Mouse (Mus musculus) testis, postnatal 14 days (tissue): Measurements from ENCODE around the gene Fam129c.

Experiments used
- DNase-seq: peaks from one replicate; pipeline ENCODE4 v3.0.0; 2021; ENCODE audit warnings: low spot score

Fam129c gene

DNA sequence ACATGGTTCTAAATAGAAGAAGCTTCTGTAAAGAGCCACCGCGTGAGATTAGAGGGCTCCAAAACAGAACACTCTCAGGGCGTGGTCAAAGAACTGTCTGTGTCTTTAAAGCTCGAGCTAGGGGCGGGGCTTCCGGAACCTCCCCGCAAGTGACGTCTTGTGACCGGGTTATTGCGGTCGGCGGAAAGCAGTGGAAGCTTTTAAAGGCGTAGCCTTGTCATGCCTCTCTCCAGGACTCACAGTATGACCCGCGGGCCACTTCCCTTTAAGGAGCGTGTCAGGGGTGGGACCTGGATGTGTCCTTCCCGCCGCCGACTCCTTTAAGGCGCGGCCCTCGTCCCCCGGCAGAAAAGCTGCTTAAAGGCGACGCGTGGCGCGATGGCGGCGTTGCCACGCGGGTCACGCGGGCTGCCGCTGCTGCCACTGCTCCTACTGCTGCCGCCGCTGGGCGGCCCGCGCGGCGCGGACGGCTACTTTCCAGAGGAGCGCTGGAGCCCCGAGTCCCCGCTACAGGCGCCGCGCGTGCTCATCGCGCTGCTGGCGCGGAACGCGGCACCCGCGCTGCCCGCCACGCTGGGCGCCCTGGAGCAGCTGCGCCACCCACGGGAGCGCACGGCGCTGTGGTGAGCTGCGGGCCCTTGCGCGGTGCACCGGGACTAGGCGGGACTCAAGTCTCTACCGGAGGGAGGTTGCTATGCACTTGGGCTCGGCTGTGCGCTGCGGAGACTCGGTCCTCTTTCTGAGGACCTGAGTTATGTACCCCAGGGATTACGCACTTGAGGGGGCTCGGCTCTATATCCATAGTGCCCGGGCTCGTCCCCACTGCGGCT lies 13.6 kb downstream of the Fam129c start, which contains the start of gene Colgalt1:
Gene Colgalt1 (plus strand): TSS at position 177 of the 830 bp plus-strand sequence.
- peak; percentile 99 for DNase-seq

DNA sequence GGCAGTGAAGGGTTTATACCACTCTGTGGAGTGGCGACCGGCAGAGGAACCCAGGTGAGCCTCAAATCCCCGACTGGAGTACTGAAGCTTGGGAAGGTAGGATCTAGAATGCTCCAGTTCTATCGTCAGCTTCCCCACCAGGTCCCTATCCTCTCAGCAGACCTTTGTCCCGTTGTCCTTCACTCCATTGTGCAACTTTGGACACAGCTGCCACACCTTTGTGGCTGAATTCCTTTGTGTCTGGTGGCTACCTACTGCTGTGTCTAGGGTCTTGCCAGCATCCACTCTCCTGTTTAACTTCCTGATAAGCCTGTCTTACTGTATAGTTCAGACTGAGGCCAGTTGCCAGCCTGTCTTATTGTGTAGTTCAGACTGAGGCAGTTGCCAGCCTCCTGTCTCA lies 14.7 kb downstream of the Fam129c start:
- no peak for DNase-seq

DNA sequence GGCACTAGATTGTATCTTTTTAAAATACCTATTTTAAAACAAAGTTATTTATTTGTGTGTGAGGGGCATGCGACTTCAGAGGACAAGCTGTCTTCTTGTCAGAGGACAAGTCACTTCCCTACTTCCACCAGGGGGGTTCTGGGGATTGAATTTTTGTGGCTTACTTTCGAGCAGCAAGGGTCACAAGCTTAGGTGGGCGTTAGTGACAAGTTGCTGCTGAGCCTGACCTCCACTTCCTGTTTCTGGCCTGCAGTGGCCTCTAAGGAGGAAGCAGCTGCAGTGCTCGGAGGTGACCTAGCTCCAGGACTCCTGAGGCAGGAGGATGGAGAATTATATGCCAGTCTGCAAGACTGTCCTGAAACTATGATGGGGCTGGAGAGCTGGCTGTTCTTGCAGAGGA lies 16.0 kb downstream of the Fam129c start:
- no peak for DNase-seq

DNA sequence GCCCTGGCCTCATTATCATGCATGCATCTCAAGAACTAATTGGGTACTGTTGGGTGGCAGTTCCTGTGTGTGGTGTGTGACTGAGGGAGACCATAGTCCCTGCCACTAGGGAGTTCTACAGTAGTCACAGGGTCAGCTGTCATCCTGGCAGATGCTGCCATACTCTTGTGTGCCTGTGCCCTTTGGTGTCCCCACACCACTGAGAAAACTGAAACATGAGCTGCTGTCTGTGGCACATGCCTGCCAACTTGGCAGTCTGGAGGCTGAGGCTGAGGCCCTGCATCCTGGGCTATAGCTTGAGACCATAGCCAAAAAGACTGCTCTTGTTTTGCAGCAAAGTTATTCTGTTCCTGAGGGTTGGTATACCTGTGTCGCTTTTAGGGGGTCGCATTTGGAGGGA lies 22.3 kb downstream of the Fam129c start:
- no peak for DNase-seq

DNA sequence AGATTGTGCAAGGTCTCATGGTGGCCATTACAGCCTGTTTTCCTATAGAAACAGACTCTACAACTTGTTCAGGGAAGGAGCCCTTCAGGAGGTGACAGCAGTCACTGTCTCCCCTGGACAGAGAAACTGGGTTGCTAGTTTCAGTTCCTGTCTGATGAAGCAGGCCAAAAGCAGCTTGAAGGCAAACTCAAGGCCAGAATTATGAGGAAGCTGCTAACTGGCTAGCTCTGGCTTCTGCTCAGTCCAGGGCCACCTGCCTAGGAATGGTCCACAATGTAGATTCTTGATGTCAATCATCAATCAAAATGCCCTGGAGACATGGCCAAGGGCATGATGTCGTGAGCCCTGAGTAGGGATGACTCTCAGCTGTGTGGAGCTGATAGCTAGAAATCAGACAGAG lies 27.6 kb downstream of the Fam129c start:
- DNase-seq = no peak

DNA sequence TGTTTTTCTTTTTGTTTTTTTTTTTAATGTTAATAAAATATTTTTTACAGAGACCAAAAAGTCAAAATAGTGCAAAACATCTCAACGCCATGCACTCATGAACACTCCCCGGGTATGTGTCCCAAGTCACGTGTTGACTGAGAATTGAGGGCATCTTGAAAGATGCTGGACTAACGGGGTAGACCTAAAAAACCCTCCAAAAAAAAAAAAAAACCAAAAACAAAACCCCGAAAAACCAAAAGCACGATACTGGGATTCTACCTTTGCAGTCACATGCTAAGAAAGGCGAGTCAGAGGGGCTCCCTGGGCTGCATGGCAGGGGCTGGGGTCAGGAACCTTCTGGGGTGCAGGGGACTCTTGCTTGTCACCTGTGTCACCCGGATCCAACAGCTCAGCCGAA lies 29.3 kb downstream of the Fam129c start:
- DNase-seq = no peak

DNA sequence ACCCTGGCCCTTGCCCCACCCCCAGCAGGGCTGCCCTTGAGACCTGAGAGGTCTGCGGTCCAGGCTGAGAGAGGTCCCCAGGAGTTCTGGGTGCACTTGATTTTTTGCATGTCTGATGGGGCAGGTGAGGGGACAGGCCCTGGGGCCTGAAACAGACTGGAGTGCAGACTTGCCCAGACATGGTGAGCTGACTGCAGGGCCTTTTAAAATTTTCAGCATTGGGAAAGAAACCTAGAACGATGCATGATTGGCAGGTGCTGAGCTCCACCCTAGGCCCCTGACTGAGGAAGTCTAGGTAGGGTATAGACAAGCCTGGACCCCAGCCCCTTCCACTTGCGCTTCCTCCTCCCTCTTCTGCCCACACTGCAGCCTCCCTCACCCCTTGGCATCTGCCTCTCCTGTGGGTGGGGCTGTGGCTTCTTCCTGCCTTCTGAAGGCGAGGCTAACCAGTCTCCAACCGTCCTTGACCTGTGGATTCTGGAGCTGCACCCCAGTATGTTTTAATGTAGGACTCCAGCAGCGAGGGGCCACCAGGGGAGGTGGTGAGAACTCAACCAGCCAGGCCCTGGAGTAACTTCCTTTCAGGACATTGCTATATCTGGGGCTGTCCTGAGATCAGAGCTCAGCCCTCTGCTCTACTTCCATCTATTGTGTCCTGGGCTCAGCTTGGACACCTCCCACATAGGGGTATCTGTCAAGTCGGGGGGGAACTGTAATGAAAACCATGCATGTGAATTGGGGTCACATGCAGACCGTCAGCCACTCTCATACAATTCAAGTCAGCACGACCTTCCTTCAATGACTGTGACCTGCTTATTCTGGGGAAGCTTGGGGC lies 30.0 kb downstream of the Fam129c start:
- DNase-seq = no peak

DNA sequence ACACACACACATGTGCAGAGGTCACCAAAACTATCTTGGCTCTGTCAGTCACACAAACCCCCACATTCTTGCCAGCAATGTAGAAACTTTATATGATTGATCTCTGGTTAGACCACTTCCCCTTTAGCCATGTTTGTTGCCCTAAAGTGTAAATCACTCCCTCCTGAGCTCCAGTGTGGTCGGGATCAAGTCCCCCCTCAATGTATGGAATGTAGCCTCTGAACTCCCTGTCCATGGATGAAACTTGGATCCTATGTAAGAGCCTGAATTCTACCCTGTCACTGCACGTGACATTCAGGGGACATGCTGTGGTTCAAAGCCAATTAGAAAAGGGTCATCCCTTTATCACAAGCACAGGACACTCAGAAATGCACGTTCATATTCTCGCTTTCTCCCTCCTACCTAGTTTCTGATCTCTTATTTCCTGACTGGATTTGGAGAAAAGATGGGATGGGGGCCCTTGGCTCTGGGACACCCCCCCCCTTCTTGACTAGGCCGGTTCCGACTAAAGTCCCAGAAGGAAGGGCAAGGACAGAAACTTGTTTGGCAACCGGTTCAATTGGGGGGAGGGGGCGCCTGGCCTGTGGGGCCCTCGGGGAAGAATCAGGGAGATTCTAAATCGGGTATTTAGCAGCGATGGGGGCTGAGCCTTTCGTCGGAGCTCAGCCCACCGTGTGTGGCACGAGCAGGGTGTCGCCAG lies 31.1 kb downstream of the Fam129c start:
- no peak for DNase-seq

DNA sequence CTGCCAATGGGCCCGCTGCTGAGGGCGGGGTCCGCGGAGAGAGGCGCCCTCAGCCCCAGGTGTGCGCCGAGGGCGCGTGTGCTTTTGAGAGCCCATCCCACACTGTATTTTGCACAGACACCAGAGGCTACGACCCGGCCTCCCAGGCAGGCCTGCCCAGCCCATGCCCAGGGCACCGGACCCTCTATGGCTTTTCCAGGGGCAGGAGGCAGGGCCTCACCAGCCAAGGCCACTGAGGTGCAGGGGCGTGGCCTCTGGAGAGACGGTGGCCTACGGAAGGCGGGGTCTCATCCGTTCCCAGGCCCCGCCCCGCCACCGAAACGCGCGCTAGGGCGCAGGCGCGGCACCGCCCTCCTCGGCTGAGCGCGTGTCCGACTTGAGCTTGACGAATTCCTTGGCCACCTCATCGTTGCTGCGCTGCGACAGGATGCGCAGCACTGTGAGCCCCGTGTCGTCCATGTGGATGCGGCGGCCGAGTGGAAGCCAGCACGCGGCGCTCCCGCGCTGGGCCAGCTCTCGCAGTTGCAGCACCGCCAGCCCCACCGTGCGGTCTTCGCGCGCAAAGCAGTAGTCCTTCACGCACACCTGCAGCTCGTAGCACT lies 31.7 kb downstream of the Fam129c start:
- peak; percentile 92 for DNase-seq

DNA sequence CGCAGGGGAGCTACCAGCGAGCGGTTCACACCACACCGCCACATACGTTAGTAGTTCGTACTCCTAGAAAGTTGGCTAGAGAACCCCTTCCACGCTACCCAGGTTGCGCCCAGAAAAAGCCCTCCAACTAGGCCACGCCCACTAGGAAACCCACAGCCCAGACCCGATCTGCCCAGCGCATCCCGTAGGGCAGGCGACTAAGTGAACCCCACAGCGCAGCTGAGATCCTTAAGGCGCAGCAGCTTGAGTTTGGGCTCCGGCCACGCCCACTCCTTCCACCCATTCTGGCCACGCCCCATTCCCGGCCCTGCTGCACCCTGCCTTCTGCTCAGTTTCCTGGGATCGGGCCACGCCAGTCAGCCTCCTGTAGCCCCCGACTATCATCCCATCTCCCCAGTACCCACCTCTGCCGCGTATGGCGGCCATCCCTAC lies 32.3 kb downstream of the Fam129c start:
- DNase-seq = peak; percentile 82

DNA sequence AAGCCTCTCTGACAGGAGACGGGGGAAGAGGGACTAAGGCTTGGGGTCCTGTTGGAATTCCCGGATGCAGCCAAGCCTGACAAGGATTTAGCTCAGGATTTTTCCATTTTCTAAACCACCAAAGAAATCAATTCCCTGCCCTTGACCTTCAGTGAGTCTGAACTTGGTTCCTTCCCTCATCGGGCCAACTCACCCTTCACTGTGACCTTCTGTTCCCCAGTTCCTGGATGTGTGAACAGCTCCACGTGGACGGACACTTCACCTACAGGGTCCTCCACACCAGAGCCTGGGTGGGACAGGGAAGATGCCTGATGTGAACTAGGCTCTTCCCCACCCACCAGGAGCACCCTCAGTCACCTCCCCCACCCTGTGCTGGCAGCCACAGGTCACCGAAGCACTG lies 33.3 kb downstream of the Fam129c start:
- no peak for DNase-seq

DNA sequence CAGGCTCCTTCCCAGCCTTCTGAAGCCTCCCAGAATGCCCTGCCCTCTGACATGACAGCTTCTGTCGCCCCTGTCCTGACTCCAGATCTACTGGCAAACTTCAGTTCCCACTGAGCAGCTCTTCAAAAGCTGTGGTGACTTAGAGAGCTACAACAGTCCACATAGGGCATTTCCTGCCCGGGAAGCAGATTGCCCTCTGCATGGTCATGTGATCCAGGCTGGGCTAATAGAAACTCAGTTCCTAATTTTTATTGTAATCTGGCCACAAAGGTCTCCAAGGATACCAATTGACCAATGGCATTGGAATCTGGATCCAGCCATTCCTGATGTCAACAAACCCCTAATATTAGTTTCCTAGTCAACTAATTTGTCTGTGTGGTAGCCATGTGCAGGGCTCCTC lies 34.4 kb downstream of the Fam129c start:
- no peak for DNase-seq

DNA sequence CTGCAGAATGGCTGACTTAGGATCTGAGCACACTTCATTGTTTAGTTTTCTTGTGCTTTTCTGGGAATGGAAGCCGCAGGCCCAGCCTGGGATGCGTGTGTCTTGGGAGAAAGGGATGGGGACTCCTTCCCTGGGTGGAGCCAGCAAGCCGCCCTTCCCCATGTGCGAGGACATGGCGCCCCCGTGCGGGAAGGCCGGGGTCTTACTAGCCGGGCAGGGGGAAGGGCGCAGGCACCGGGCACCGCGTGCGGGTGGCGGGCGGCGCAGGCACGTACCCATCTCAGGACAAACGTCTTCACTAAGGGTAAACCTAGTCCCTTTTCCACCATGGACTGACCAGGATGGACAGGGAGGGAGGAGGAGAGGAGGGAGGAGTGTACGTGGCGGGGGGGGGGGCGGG lies 35.7 kb downstream of the Fam129c start:
- DNase-seq = peak; percentile 55

DNA sequence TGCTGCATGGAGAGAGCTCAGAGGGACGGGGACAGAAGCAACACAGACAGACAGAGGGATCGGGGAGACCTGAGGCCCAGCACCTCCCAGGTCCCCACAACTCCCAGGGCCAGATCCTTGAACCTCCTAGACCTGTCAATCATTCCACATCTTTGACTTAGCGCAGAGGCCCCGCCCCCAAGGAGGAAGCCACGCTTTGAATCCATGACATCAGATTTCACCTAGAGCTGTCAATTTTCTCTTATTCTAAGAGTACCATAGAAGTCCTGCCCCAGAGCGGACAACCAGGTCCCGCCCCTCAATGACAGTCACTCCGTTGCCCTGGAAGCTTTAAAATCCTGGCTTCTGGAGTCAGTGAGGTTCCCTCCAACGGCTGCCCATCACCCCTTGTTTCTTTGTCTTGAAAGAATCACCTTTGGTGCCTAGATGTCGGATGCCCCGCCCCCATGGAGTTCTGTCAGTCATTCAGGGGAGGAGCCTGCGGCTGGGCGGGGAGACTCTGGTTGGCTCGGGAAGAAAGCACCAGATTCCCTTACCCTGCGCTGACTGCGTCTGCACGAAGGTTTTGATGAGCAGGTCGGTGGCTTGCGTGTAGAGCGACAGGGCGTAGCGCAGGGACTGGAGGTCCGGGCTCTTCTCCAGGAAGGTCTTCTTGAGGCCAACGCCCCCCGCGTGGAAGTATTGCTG lies 36.7 kb downstream of the Fam129c start:
- peak; percentile 76 for DNase-seq

DNA sequence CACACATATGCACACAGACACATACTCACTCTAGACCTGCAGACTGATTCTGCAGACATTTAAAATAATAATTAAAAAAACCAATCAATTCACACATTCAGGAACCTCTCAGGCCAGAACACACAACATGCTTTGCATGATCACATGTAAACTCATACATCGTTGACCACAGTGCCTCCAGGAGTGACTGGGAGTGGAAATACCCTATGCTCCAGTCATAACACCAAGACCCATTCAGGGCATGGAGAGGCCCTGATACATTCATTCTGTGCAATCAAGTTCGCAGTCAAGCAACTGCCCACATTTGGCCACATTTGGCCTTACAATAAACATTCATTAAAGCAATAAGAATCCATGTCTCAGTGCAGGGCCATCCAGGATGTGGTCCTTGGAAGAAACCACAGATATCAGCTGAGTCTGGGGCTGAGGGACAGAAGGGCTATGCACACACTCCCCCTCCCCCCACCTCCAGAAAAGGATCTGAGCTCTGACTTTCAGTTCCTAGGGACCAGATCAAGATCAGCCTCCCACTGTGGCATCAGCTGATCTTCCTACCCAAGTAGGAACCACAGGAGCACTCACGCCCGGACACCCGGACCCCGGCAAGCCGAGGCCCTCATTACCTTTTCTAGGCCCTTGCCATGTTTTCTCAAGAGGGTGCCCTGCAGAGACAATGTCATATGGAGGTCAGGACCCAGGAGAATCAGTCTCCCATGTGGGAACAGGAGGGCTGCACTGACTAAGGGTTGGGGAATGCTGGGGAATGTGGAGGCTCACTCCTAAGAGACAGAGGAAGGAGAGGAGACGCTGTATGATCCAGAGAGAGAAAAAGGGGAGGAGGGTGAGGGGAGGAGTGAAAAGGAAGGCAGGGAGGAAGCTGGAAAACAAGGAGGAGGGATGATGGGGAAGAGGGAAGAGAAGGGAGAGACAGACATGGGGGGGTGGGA lies 40.0 kb downstream of the Fam129c start:
- DNase-seq = no peak

DNA sequence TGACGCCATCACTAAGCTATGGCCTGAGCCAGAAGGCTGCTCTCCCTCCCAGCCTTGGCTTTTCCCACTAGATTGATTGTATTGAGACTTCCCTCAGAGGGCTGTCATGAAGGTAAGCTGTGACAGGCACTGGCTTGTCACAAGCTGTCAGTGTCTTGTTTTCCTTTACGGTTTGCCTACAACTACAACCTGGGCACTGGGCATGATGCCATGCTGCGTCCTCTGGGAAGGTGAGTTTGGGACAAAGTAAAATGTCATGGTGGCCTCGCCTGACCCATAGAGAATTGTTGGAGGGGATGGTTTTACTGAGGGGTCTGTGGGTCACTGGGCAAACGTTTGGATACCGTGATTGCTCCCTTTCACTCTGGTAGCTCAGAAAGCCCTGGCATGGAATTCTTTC lies 40.9 kb downstream of the Fam129c start:
- DNase-seq = no peak

DNA sequence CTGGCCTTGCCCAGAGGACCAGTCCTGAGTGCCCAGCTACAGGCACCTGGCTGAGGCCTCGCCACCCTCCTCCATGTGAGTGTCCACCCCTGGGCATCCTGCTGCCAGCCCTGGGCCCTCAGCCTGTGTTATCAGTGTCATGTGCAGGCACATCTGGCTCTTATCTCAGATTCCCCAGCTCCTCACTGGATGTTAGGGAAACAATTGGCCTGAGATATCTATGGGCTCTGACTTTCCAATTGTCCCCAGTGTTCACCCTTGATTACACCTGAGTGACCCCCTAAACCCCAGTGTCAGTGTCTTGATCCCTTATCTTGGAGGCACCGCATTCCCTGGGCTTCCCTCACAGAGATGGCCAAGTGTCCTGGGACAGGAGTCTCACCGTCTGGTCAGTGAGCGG lies 41.9 kb downstream of the Fam129c start:
- DNase-seq = no peak

DNA sequence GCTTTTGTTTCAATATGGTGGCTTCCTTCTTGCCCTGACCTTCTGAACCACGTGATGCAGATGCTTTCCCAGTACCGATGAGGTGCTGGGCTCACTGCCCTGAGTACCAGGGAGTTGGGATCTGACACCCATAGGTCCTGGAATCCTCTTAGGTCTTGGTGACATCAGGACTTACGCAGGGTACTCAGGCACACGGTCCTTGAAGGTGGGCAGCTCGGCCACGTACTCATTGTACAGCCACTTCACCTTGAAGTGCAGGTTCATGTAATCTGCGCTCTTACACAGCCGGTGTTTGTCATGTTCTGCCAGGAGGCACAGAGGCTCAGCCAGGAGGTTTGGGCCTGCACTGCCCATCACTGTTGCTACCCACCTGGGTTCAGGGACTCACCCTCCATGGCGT lies 48.1 kb downstream of the Fam129c start:
- DNase-seq = no peak

DNA sequence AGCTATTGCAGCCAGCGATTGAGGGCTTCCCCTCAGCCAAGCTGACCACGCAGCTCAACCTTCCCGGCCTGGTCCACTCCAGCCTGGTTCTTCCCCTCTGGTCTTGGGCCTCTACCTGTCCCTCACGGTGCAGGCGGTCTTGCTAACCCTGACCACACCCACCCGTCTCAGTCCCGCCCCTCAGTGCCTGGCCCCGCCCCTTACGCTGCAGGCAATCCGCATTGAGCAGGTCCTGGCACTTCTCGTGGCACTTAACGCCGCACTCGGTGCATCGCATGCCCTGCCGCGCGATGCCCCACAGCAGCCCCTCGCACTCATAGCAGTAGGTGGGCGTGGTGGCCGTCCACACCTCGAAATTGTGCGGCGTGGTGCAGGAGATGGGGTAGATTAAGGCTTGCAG lies 57.2 kb downstream of the Fam129c start:
- DNase-seq = peak; percentile 50
